Mouse (Mus musculus) cerebellum, adult 9-10 months (tissue): ENCODE data around the gene Gtf2e1.

Source experiments
- DNase-seq: peaks from one replicate; pipeline ENCODE4 v3.0.0; 2022

Gtf2e1 gene

GRCm38 (mm10) chr16:37478311-37479291 lies 61.0 kb downstream of the Gtf2e1 start:
- DNase-seq: no peak

- DNase-seq: peak; percentile 72
Measured at GRCm38 (mm10) chr16:37472620-37473312, 66.8 kb downstream of the Gtf2e1 start.

- no peak for DNase-seq
Measured at GRCm38 (mm10) chr16:37469595-37469994, 70.0 kb downstream of the Gtf2e1 start.

GRCm38 (mm10) chr16:37463981-37464380 lies 75.6 kb downstream of the Gtf2e1 start:
- peak; percentile 93 for DNase-seq

GRCm38 (mm10) chr16:37462886-37463285 lies 76.7 kb downstream of the Gtf2e1 start:
- DNase-seq: no peak

GRCm38 (mm10) chr16:37461601-37462000 lies 78.0 kb downstream of the Gtf2e1 start:
- DNase-seq: no peak
